Mouse (Mus musculus) MEL (cell line): ENCODE results near the gene Farp2.

Source experiments
- TAL1 ChIP-seq: IDR thresholded peaks from 2 replicates; pipeline ENCODE4 v1.6.1; 2012; ENCODE audit warnings: mild to moderate bottlenecking, inconsistent platforms, low read length, moderate library complexity, mixed read lengths
- UBTF ChIP-seq: IDR thresholded peaks from 2 replicates; pipeline ENCODE4 v1.6.1; 2012; ENCODE audit warnings: low read depth, mild to moderate bottlenecking, inconsistent platforms, low read length, improper control_type of control experiment, moderate library complexity, borderline replicate concordance; ENCODE audit not compliant: insufficient read depth

- TF ChIP-seq TAL1 (no peak), UBTF (no peak)
Measured at GRCm38 (mm10) chr1:93603921-93604320, 92.0 kb downstream of the Farp2 start.
